In genomic region chr10:40638823-40639819, GRCm38 (mm10) we compare ENCODE assay signal across 8 mouse cellular contexts. TPM values are rescaled to one million over a fixed set of nuclear protein-coding genes. Genes with fewer than 3 reads are reported as not detected.
A peak's percentile ranks its signal among the peaks of the same experiment; 100 is the strongest.
DNase-seq lines count a peak whose midpoint lies in the region; ATAC-seq lines count a peak whose summit lies in the region.

No protein-coding gene starts in this region.

- ATAC-seq in frontal cortex, adult (ENCODE audit: low TSS enrichment) = peak; percentile 75
- ATAC-seq in hindbrain, embryonic 15.5 days (ENCODE audit: low FRiP score, low read depth) = peak; percentile 68

- H3K27me3 ChIP-seq in hindbrain, embryonic 15.5 days = no peaks in the 10 kb centered on the region; the same call in 1 of the 2 replicates

- WGBS in hindbrain, embryonic 15.5 days = 42% methylated on average over 26 of the region's 26 CpGs

- H3K27ac ChIP-seq in hindbrain, embryonic 15.5 days (replicated peaks) = peak overlapping the region; percentile 44; the same call in 1 of the 2 replicates

- no peak overlapping the region for H3K4me2 ChIP-seq in hindbrain, embryonic 15.5 days

- no peaks in the 10 kb centered on the region for H3K36me3 ChIP-seq in hindbrain, embryonic 15.5 days

- peaks cover 15% of the 10 kb centered on the region; the same call in 1 of the 2 replicates for H3K4me1 ChIP-seq in hindbrain, embryonic 15.5 days (replicated peaks)

- no peak for DNase-seq in frontal cortex, postnatal 25 days (ENCODE audit: low spot score in 2 of 2)
- peak; percentile 40 for DNase-seq in 3134 (ENCODE audit: extremely low read depth, insufficient read length, low spot score)
- peak; percentile 65 for DNase-seq in cerebellum, adult 9-11 months
- no peak for DNase-seq in urinary bladder, postnatal 36 days (ENCODE audit: low spot score in 2 of 2)
- DNase-seq in lung, adult 18-20 months = no peak
- no peak for DNase-seq in kidney, postnatal 10 days

- H3K4me3 ChIP-seq in hindbrain, embryonic 15.5 days = no peak overlapping the region

- H3K9me3 ChIP-seq in hindbrain, embryonic 15.5 days = no peaks in the 10 kb centered on the region

- H3K9ac ChIP-seq in hindbrain, embryonic 15.5 days = no peak overlapping the region

RNA-seq across cellular contexts. Expression of gene Ddo, which starts 9.3 kb away (rescaled TPM):
- 1.2 and 1.6 TPM in 2 replicates for polyA plus RNA-seq in hindbrain, embryonic 15.5 days (2015; fragmentation: Nextera tagmentation; extraction: Ambion mirVana)

RNA-seq across cellular contexts. Expression of gene Mettl24, which starts 44.0 kb away (rescaled TPM):
- polyA plus RNA-seq in hindbrain, embryonic 15.5 days (2015; fragmentation: Nextera tagmentation; extraction: Ambion mirVana) = 0.51 and 0.60 TPM in 2 replicates

Comparison
In these comparisons a context has a peak if more than half of its experiments do, and no peak if none do; other contexts are left out.
1. DNase-seq: peak in 3134 (single experiment) and cerebellum, adult 9-11 months (single experiment); none in frontal cortex, postnatal 25 days (0 of 2), urinary bladder, postnatal 36 days (0 of 2), lung, adult 18-20 months (0 of 2) and kidney, postnatal 10 days (single experiment).